Mouse (Mus musculus): ENCODE measurements around the gene Mex3d.
A peak's percentile ranks its signal among the peaks of the same experiment; 100 is the strongest.
"Not testable (repeated sequence)": the region's sequence is repeated elsewhere in the genome, so short reads cannot be mapped to it uniquely, and the experiment has no call there.

Gene Mex3d

GRCm38 (mm10) chr10:80356737-80357136 lies 30.7 kb downstream of the Mex3d start:
- DNase-seq (ENCODE audit: low spot score in 2 of 2), result no peak

GRCm38 (mm10) chr10:80356001-80356682 lies 31.3 kb downstream of the Mex3d start, which contains the start of gene Plk5:
Gene Plk5 (plus strand): TSS chr10:80356459.
- no peak for DNase-seq (ENCODE audit: low spot score in 2 of 2)

GRCm38 (mm10) chr10:80355431-80355830 lies 32.0 kb downstream of the Mex3d start:
- DNase-seq (ENCODE audit: low spot score in 2 of 2), result no peak

- DNase-seq (ENCODE audit: low spot score in 2 of 2), result no peak
Measured at GRCm38 (mm10) chr10:80352727-80353126, 34.7 kb downstream of the Mex3d start.

- no peak for DNase-seq (ENCODE audit: low spot score in 2 of 2)
Measured at GRCm38 (mm10) chr10:80351896-80352295, 35.6 kb downstream of the Mex3d start.

GRCm38 (mm10) chr10:80350292-80350691 lies 37.2 kb downstream of the Mex3d start:
- DNase-seq (ENCODE audit: low spot score in 2 of 2), result peak; percentile 68 to 89

- DNase-seq (ENCODE audit: low spot score in 2 of 2), result no peak
Measured at GRCm38 (mm10) chr10:80348981-80349380, 38.5 kb downstream of the Mex3d start.

GRCm38 (mm10) chr10:80348244-80348781 lies 39.1 kb downstream of the Mex3d start, which contains the start of gene Adamtsl5:
Gene Adamtsl5 (minus strand): TSS chr10:80348412.
- DNase-seq (ENCODE audit: low spot score in 2 of 2), result peak; percentile 38 to 75

GRCm38 (mm10) chr10:80347514-80347967 lies 39.9 kb downstream of the Mex3d start:
- no peak for DNase-seq (ENCODE audit: low spot score in 2 of 2)

- DNase-seq (ENCODE audit: low spot score in 2 of 2), result not testable (repeated sequence)
Measured at GRCm38 (mm10) chr10:80345929-80346328, 41.5 kb downstream of the Mex3d start.

- DNase-seq (ENCODE audit: low spot score in 2 of 2), result no peak
Measured at GRCm38 (mm10) chr10:80345122-80345521, 42.3 kb downstream of the Mex3d start.

GRCm38 (mm10) chr10:80344131-80344661 lies 43.3 kb downstream of the Mex3d start:
- DNase-seq (ENCODE audit: low spot score in 2 of 2), result no peak

- no peak for DNase-seq (ENCODE audit: low spot score in 2 of 2)
Measured at GRCm38 (mm10) chr10:80343425-80343895, 44.0 kb downstream of the Mex3d start.

GRCm38 (mm10) chr10:80342749-80343424 lies 44.6 kb downstream of the Mex3d start:
- no peak for DNase-seq (ENCODE audit: low spot score in 2 of 2)

GRCm38 (mm10) chr10:80342305-80342748 lies 45.1 kb downstream of the Mex3d start:
- DNase-seq (ENCODE audit: low spot score in 2 of 2), result no peak

GRCm38 (mm10) chr10:80341491-80342304 lies 45.8 kb downstream of the Mex3d start:
- no peak for DNase-seq (ENCODE audit: low spot score in 2 of 2)

- no peak for DNase-seq (ENCODE audit: low spot score in 2 of 2)
Measured at GRCm38 (mm10) chr10:80341026-80341425, 46.4 kb downstream of the Mex3d start.

GRCm38 (mm10) chr10:80339941-80340750 lies 47.3 kb downstream of the Mex3d start:
- peak; percentile 59 to 85 for DNase-seq (ENCODE audit: low spot score in 2 of 2)

- DNase-seq (ENCODE audit: low spot score in 2 of 2), result no peak
Measured at GRCm38 (mm10) chr10:80336263-80336662, 51.2 kb downstream of the Mex3d start.

- no peak for DNase-seq (ENCODE audit: low spot score in 2 of 2)
Measured at GRCm38 (mm10) chr10:80332525-80332989, 54.9 kb downstream of the Mex3d start.

Measured in thymus, postnatal 10 days (tissue).